Mouse (Mus musculus): ENCODE measurements around the gene Nrbp1. TPM values are rescaled to one million over a fixed set of nuclear protein-coding genes. Genes with fewer than 3 reads are reported as not detected.
A peak's percentile ranks its signal among the peaks of the same experiment; 100 is the strongest.

Gene Nrbp1
- polyA plus RNA-seq, 1 experiment from 2014 or later: 165 TPM

- WGBS: 2% methylated on average over 45 of the region's 45 CpGs
- Histone ChIP-seq H3K27ac (ENCODE audit: low read depth) (peak within 1 kb of the TSS; percentile 48), H3K4me2 (peak within 1 kb of the TSS; percentile 67), H3K9ac (peak within 1 kb of the TSS; percentile 56), H3K4me1 (ENCODE audit: insufficient read depth) (peaks cover 5% of the 10 kb centered on the region), H3K27me3 (ENCODE audit: insufficient read depth, low read length) (no peaks in the 10 kb centered on the region), H3K9me3 (ENCODE audit: low read depth, low read length) (no peaks in the 10 kb centered on the region), H3K4me3 (ENCODE audit: low read depth, low read length) (peak within 1 kb of the TSS; percentile 58), H3K36me3 (ENCODE audit: insufficient read depth) (peaks cover 28% of the 10 kb centered on the region)
- ATAC-seq (ENCODE audit: insufficient read depth) (peak; percentile 91), DNase-seq (peak; percentile 100)
- TF ChIP-seq CTCF (IDR thresholded peaks at IDR 0.05; ENCODE audit: low read depth): no peak
Observed at GRCm38 (mm10) chr5:31290521-31291360, 50.1 kb downstream of the Nrbp1 start, which contains the start of gene Ift172. Gene Ift172 (minus strand): TSS chr5:31291116.

DNA sequence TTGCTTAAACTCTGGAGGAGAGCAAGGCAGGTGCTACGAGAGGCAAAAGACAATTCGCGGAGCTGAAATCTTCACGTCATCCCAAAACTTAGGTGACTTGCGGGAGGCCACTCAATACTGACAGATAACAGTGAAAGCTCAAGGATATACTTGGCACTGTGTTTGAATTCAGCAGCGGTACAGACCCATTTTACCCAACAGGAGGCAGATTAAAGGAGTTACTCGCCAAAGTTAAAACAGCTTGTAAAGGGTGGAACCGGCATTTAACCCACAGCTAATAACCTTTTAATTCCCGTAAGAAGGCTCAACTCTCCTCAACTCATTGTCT, 50.7 kb downstream of the Nrbp1 start:
- TF ChIP-seq CTCF (IDR thresholded peaks at IDR 0.05; ENCODE audit: low read depth): no peak; the same call in 1 of the 2 replicates
- WGBS: 5% methylated on average over 9 of the region's 9 CpGs
- Histone ChIP-seq H3K4me1 (ENCODE audit: insufficient read depth) (peaks cover 5% of the 10 kb centered on the region), H3K9ac (peak overlapping the region; percentile 24), H3K4me2 (peak overlapping the region; percentile 67), H3K27ac (ENCODE audit: low read depth) (peak overlapping the region; percentile 42), H3K9me3 (ENCODE audit: low read depth, low read length) (no peaks in the 10 kb centered on the region), H3K4me3 (ENCODE audit: low read depth, low read length) (peak overlapping the region; percentile 58), H3K27me3 (ENCODE audit: insufficient read depth, low read length) (no peaks in the 10 kb centered on the region), H3K36me3 (ENCODE audit: insufficient read depth) (peaks cover 22% of the 10 kb centered on the region)
- ATAC-seq (ENCODE audit: insufficient read depth) (no peak; the same call in 1 of the 2 replicates), DNase-seq (no peak)

- no peak for TF ChIP-seq CTCF (IDR thresholded peaks at IDR 0.05; ENCODE audit: low read depth)
- H3K36me3 ChIP-seq (ENCODE audit: insufficient read depth): peaks cover 14% of the 10 kb centered on the region
- H3K4me2 ChIP-seq: peak overlapping the region; percentile 86
- peak overlapping the region; percentile 92 for H3K9ac ChIP-seq
- H3K4me1 ChIP-seq (ENCODE audit: insufficient read depth): peaks cover 2% of the 10 kb centered on the region
- peak overlapping the region; percentile 51; the same call in 1 of the 2 replicates for H3K27ac ChIP-seq (ENCODE audit: low read depth)
- no peaks in the 10 kb centered on the region for H3K27me3 ChIP-seq (ENCODE audit: insufficient read depth, low read length)
- peak overlapping the region; percentile 83 for H3K4me3 ChIP-seq (ENCODE audit: low read depth, low read length)
- ATAC-seq (ENCODE audit: insufficient read depth) (peak; percentile 45), DNase-seq (peak; percentile 26)
- 4% methylated on average over 29 of the region's 29 CpGs for WGBS
- no peaks in the 10 kb centered on the region for H3K9me3 ChIP-seq (ENCODE audit: low read depth, low read length)
Observed at GRCm38 (mm10) chr5:31294964-31295605, 54.4 kb downstream of the Nrbp1 start.

DNA sequence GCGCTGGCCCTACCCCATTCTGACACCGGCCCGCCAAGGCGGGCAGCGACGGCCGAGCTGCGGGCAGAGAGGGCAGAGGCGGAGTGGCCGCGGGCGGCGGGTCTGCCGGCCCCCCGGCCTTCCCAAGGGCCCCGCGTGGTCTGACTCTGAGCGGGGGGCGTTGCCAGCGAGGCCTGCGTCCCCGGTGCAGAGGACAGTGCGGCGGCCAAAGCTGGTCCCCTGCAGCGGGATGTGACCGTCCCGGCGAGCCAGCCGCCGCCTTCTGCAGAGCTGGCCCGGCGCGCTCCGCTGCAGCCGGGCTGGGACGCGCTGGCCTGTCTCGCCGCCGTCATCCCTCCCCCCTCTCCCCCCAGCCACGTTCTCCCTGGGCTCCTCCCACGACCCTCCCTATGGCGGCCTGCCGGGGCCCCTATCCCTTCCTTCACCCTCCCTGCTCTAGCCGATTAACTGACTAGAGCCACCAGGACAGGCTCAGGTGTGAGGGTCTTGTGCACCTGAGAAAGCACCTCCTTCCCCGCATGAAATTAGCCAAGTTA, 55.0 kb downstream of the Nrbp1 start, which contains the start of gene Fndc4:
Fndc4 (minus strand) TSS at position 475 of the 536 bp plus-strand sequence.
- no peak for TF ChIP-seq CTCF (IDR thresholded peaks at IDR 0.05; ENCODE audit: low read depth)
- peaks cover 14% of the 10 kb centered on the region for H3K36me3 ChIP-seq (ENCODE audit: insufficient read depth)
- DNase-seq (peak; percentile 74), ATAC-seq (ENCODE audit: insufficient read depth) (peak; percentile 73)
- peak within 1 kb of the TSS; percentile 86 for H3K4me2 ChIP-seq
- no peaks in the 10 kb centered on the region for H3K9me3 ChIP-seq (ENCODE audit: low read depth, low read length)
- peak within 1 kb of the TSS; percentile 92 for H3K9ac ChIP-seq
- WGBS: 0% methylated on average over 37 of the region's 46 CpGs
- no peaks in the 10 kb centered on the region for H3K27me3 ChIP-seq (ENCODE audit: insufficient read depth, low read length)
- H3K27ac ChIP-seq (ENCODE audit: low read depth): peak within 1 kb of the TSS; percentile 51; the same call in 1 of the 2 replicates
- peak within 1 kb of the TSS; percentile 83 for H3K4me3 ChIP-seq (ENCODE audit: low read depth, low read length)
- H3K4me1 ChIP-seq (ENCODE audit: insufficient read depth): no peaks in the 10 kb centered on the region; the same call in 1 of the 2 replicates

DNA sequence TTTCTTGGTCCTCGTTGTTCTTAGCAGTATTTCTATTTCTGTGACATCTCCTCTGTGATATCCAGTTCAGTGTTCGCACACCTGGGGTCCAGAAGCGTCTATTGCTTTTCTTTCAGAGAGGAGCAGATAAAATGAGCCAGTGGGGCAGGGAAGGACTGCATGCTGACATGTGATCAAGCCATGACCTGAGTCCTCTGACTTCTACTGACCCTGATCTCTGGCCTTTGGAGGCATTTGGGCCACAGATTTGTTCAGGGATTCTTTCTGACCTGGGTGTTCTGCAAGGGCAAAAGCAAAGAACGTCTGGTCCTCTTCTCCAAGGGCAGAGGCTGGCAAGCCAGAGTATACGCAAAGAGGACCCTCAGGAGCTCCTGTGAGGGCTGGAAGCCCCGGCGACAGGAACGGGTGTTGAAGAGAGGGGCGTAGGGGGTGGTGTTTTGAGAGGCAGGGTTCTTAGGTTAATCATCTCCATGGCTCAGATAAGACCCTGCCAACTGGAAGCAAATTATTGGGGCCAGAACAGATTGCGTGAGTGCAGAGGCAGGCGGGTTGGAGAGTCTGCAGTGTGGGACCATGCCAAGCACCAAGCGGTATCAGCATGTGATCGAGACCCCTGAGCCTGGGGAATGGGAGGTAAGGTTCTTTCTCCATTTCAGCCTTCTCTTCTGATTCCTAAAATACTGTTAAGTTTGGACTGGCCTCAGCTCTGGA, 56.5 kb downstream of the Nrbp1 start, which contains the start of gene Gckr:
Gckr (plus strand) TSS at position 397 of the 711 bp plus-strand sequence.
- DNase-seq (no peak), ATAC-seq (ENCODE audit: insufficient read depth) (no peak)
- Histone ChIP-seq H3K27ac (ENCODE audit: low read depth) (no peak within 1 kb of the TSS), H3K4me1 (ENCODE audit: insufficient read depth) (no peaks in the 10 kb centered on the region), H3K27me3 (ENCODE audit: insufficient read depth, low read length) (no peaks in the 10 kb centered on the region), H3K4me2 (peak within 1 kb of the TSS; percentile 86), H3K9me3 (ENCODE audit: low read depth, low read length) (no peaks in the 10 kb centered on the region), H3K36me3 (ENCODE audit: insufficient read depth) (peaks cover 14% of the 10 kb centered on the region), H3K9ac (no peak within 1 kb of the TSS; the same call in 1 of the 2 replicates), H3K4me3 (ENCODE audit: low read depth, low read length) (peak within 1 kb of the TSS; percentile 83; the same call in 1 of the 2 replicates)
- WGBS: 45% methylated on average over 13 of the region's 13 CpGs
- no peak for TF ChIP-seq CTCF (IDR thresholded peaks at IDR 0.05; ENCODE audit: low read depth)

DNA sequence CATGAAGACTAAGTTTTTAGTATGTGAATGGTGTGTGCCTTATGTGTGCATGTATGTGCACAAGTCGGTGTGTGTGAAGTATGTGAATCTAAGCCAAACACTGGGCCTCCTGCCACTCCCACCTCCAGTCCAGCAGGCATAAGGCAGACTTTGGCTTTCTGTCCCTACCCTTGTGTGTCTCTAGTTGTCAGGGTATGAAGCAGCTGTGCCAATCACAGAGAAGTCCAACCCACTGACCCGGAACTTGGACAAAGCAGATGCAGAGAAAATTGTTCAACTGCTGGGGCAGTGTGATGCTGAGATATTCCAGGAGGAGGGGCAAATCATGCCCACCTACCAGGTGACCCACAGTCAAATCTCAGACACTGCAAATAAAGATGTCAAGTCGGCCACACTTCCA, 57.3 kb downstream of the Nrbp1 start:
- no peak overlapping the region for H3K4me3 ChIP-seq (ENCODE audit: low read depth, low read length)
- no peak overlapping the region for H3K4me2 ChIP-seq
- TF ChIP-seq CTCF (IDR thresholded peaks at IDR 0.05; ENCODE audit: low read depth): no peak
- H3K36me3 ChIP-seq (ENCODE audit: insufficient read depth): peaks cover 9% of the 10 kb centered on the region
- no peaks in the 10 kb centered on the region for H3K9me3 ChIP-seq (ENCODE audit: low read depth, low read length)
- H3K27ac ChIP-seq (ENCODE audit: low read depth): no peak overlapping the region
- WGBS: 65% methylated on average over 3 of the region's 3 CpGs
- H3K9ac ChIP-seq: no peak overlapping the region
- no peak for ATAC-seq (ENCODE audit: insufficient read depth)
- H3K27me3 ChIP-seq (ENCODE audit: insufficient read depth, low read length): no peaks in the 10 kb centered on the region
- H3K4me1 ChIP-seq (ENCODE audit: insufficient read depth): no peaks in the 10 kb centered on the region
- DNase-seq: no peak
